Mouse (Mus musculus) limb, embryonic 12.5 days (tissue): ENCODE results near the gene Mepe. TPM values are rescaled to one million over a fixed set of nuclear protein-coding genes. Genes with fewer than 3 reads are reported as not detected.

Experiments
- ATAC-seq: fragments of 200-750 bp; cut with Nextera tagmentation; 2 replicates; pipeline ENCODE4 v1.8.0; 2017; ENCODE audit warnings: low read depth, moderate TSS enrichment; ENCODE audit not compliant: insufficient number of reproducible peaks, insufficient read depth, low FRiP score, low TSS enrichment
- H3K27ac ChIP-seq: fragments of 300-500 bp; sonication (generic); 2 replicates; pipeline ENCODE4 v1.5.1; 2016; ENCODE audit warnings: mild to moderate bottlenecking, moderate library complexity
- H3K27me3 ChIP-seq: fragments of 300-500 bp; sonication (generic); 2 replicates; pipeline ENCODE4 v1.6.1; 2016; ENCODE audit warnings: mild to moderate bottlenecking, moderate library complexity
- H3K36me3 ChIP-seq: fragments of 300-500 bp; sonication (generic); 2 replicates; pipeline ENCODE4 v1.6.1; 2016; ENCODE audit warnings: mild to moderate bottlenecking, moderate library complexity
- H3K4me1 ChIP-seq: fragments of 300-500 bp; sonication (generic); replicated peaks from 2 replicates; pipeline ENCODE4 v1.6.1; 2016
- H3K4me2 ChIP-seq: fragments of 300-500 bp; sonication (generic); 2 replicates; pipeline ENCODE4 v1.6.1; 2016; ENCODE audit warnings: mild to moderate bottlenecking, moderate library complexity
- H3K4me3 ChIP-seq: fragments of 300-500 bp; sonication (generic); replicated peaks from 2 replicates; pipeline ENCODE4 v1.5.1; 2016; ENCODE audit warnings: mild to moderate bottlenecking
- H3K9ac ChIP-seq: fragments of 300-500 bp; sonication (generic); replicated peaks from 2 replicates; pipeline ENCODE4 v1.6.1; 2016; ENCODE audit warnings: mild to moderate bottlenecking, moderate library complexity
- H3K9me3 ChIP-seq: fragments of 300-500 bp; sonication (generic); 2 replicates; pipeline ENCODE4 v1.6.1; 2016; ENCODE audit warnings: mild to moderate bottlenecking, moderate library complexity
- WGBS: fragments of 180-500 bp; shearing (Covaris S2); methylation state at CpG from one replicate; pipeline ENCODE4 v1.1.7; 2016; 5-methylcytosine and 5-hydroxymethylcytosine counted together
- polyA plus RNA-seq: library from polyadenylated mRNA; unstranded; fragments of >200 nt; fragmentation: Nextera tagmentation; extraction: Ambion mirVana; gene quantifications from 2 replicates; pipeline ENCODE4 v1.2.1, GENCODE M21; 2016

Gene Mepe
- not detected in 2 replicates for polyA plus RNA-seq

DNA sequence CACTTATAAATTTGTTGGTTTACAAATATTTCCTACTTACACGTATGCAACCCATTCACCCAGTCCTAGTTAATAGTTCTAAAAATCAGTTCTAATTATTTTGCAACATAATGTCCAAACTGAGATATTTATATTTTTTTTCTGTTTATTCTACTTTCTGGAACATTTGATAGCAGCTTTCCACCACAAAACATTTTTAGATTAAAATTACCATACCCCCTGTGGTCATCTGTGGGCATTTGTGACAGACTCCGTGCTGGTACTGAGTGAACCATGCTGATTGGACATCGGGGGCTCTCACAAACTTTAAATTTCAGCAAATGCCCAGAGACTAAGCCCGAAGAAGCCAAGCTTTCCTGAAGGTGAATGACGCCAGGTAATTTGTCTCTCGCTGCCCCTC lies at the start of gene Mepe:
TSS of gene Mepe (plus strand) at position 301 of the 400 bp plus-strand sequence.
- ATAC-seq, result no peak
- H3K9ac ChIP-seq, result no peak within 1 kb of the TSS
- 86% methylated on average over 6 of the region's 6 CpGs for WGBS
- H3K4me3 ChIP-seq, result no peak within 1 kb of the TSS
- H3K27me3 ChIP-seq, result no peaks in the 10 kb centered on the region
- H3K27ac ChIP-seq, result no peak within 1 kb of the TSS
- no peaks in the 10 kb centered on the region for H3K36me3 ChIP-seq
- no peaks in the 10 kb centered on the region for H3K9me3 ChIP-seq
- H3K4me1 ChIP-seq, result no peaks in the 10 kb centered on the region
- H3K4me2 ChIP-seq, result no peak within 1 kb of the TSS

DNA sequence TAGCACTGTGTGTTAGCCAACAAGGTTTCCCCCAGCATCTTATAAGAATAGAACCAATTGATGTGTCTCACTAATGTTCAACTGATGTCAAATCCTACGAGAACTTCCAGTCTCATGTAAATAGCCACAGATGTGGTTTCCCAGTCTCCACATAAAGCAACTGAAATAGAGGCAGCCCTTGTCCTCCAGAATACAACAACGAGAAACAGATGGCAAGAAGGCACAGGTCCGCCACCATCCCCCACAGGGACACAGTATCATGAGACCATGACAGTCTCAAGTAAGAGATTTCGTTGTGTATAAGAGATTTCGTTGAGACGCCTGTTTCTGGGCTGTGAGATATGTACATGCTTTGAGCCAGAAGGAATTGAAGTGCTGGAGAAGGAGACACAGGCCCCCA lies 30.9 kb upstream of the Mepe start:
- Histone ChIP-seq H3K9me3 (no peaks in the 10 kb centered on the region), H3K4me1 (no peaks in the 10 kb centered on the region), H3K4me2 (no peak overlapping the region), H3K27ac (no peak overlapping the region), H3K4me3 (no peak overlapping the region), H3K27me3 (no peaks in the 10 kb centered on the region), H3K36me3 (no peaks in the 10 kb centered on the region), H3K9ac (no peak overlapping the region)
- ATAC-seq, result no peak
- 50% methylated on average over 6 of the region's 6 CpGs for WGBS

DNA sequence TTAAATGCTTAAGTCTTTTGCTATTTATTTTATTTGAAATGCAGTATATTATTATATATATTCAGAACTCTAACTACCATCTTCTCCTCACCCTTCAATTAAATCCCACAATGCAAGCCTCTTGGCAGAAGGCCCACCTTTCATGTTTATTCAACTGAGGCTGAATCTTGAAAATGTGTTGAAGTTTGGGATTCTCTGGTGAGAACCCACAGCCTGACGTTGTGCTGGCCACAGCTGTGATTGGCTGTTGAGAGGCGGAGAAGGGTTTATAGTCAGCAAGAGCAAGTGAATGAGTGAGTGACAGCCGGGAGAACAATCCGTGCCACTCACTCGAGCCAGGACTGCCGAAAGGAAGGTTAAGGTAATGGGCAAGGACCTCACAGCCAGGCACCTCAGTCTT lies 26.1 kb upstream of the Mepe start, which contains the start of gene Ibsp:
TSS of gene Ibsp (plus strand) at position 178 of the 400 bp plus-strand sequence.
- H3K4me2 ChIP-seq, result no peak within 1 kb of the TSS
- no peak within 1 kb of the TSS for H3K9ac ChIP-seq
- 73% methylated on average over 6 of the region's 6 CpGs for WGBS
- no peak within 1 kb of the TSS for H3K27ac ChIP-seq
- H3K36me3 ChIP-seq, result no peaks in the 10 kb centered on the region
- H3K4me3 ChIP-seq, result no peak within 1 kb of the TSS
- no peak for ATAC-seq
- no peaks in the 10 kb centered on the region for H3K9me3 ChIP-seq
- no peaks in the 10 kb centered on the region for H3K4me1 ChIP-seq
- no peaks in the 10 kb centered on the region for H3K27me3 ChIP-seq

DNA sequence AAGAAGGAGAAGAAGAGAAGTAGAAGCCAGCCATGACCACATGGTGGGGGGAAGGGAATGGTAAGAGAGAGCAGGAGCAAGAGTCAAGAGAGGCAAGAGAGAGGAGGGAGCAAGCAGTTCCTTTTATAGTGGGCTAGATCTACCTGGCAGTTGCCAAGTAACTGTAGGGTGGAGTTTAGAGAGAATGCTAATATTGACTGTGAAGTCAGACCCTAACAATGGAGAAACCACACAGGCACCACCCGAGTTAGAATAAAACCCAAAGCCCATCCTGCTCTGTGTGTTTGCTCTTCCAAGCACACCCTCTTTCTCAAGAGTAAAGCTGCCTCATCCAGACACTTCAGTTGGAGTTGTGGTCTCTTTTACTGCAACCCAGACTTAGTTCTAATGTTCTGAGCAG lies 11.1 kb upstream of the Mepe start:
- Histone ChIP-seq H3K4me2 (no peak overlapping the region), H3K4me1 (no peaks in the 10 kb centered on the region), H3K36me3 (no peaks in the 10 kb centered on the region), H3K9ac (no peak overlapping the region), H3K27me3 (no peaks in the 10 kb centered on the region), H3K4me3 (no peak overlapping the region), H3K9me3 (no peaks in the 10 kb centered on the region), H3K27ac (no peak overlapping the region)
- ATAC-seq, result no peak
- 75% methylated on average over 1 of the region's 1 CpGs for WGBS

DNA sequence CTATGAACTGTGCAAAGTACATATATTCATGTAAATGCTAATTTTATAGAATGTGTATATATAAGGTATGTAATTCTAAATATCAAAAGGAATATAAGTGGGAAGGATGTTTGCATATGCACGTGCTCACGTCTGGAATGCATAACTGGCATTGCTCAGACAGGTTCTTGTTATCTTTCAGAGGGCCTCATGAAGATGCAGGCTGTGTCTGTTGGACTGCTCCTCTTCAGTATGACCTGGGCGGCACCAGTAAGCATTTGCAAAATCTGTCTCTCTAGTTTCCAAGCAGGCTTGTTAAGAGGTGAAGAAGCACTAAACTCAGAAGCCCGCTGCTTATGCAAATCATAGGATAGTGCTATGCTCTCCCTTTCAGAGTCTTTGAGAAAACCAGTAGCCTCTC lies 1.8 kb downstream of the Mepe start:
- 0 out of 2 replicates have a peak, but pooled peaks cover 5% of the 10 kb centered on the region for H3K9me3 ChIP-seq
- H3K9ac ChIP-seq, result no peak overlapping the region
- no peaks in the 10 kb centered on the region for H3K36me3 ChIP-seq
- H3K27ac ChIP-seq, result no peak overlapping the region
- ATAC-seq, result no peak
- H3K4me1 ChIP-seq, result no peaks in the 10 kb centered on the region
- H3K4me3 ChIP-seq, result no peak overlapping the region
- WGBS, result 77% methylated on average over 4 of the region's 4 CpGs
- H3K4me2 ChIP-seq, result no peak overlapping the region
- H3K27me3 ChIP-seq, result peaks cover 9% of the 10 kb centered on the region

DNA sequence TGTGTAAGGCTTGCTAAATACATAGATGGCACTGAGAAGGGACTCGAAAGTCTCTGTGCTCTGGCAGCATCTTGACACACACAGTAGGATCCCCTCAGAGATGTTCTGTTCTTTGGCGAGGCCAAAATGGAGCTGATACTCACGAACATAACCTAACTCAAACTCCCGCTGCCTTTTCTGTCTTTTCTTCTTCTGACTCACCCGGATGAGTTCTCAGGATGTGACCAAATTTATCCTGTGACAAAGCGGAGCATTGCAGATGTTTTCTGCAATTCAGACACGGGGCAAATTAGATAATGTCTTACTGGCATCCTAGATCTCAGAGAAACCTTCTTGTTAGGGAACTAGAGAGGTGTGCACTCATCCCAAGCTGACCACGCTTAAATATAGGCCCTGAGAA lies 2.3 kb downstream of the Mepe start:
- Histone ChIP-seq H3K9ac (no peak overlapping the region), H3K4me3 (no peak overlapping the region), H3K27ac (no peak overlapping the region), H3K9me3 (0 out of 2 replicates have a peak, but pooled peaks cover 5% of the 10 kb centered on the region), H3K4me2 (no peak overlapping the region), H3K36me3 (no peaks in the 10 kb centered on the region), H3K27me3 (peaks cover 9% of the 10 kb centered on the region), H3K4me1 (no peaks in the 10 kb centered on the region)
- no peak for ATAC-seq
- 78% methylated on average over 8 of the region's 8 CpGs for WGBS

DNA sequence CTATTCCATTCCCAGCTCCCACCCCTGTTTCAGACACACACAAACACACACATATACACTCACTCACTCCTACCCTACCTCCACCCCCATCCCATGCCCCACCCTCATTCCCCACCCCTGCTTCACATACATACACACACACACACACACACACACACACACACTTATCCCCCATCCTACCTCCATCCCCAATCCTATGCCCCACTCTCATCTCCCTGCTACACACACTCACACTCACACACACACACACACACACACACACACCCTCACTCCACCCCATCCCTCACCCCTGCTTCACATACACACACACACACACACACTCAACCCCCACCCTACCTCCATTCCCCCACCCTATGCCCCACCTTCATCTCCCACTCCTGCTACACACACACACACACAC lies 2.7 kb downstream of the Mepe start:
- 0 out of 2 replicates have a peak overlapping the region, but pooled peaks have one; percentile 12 for H3K9ac ChIP-seq
- no peak overlapping the region for H3K27ac ChIP-seq
- 0 out of 2 replicates have a peak, but pooled peaks cover 5% of the 10 kb centered on the region for H3K9me3 ChIP-seq
- no peak overlapping the region for H3K4me2 ChIP-seq
- peaks cover 9% of the 10 kb centered on the region for H3K27me3 ChIP-seq
- no peak for ATAC-seq
- H3K36me3 ChIP-seq, result no peaks in the 10 kb centered on the region
- H3K4me3 ChIP-seq, result no peak overlapping the region
- H3K4me1 ChIP-seq, result no peaks in the 10 kb centered on the region

DNA sequence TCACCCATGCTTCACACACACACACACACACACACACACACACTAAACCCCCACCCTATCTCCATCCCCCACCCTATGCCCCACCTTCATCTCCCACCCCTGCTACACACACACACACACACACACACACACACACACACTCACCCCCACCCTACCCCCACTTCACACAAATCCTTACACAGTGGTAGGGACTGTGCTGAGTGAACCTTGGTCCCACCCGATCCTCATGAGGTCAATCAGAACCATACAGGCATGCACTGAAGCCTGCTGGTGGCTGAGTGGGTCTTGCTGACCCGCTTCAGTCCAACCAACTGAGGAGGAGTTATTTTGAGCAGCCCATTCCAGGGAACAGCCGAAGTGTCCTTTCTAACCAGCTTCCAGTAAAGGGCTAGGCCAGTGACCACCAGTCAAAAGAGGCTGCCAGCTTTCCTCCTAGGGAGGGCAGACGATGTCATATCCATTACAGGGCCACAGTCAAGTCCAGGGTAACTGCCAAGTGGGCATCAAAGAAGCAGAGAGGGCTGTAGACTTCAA lies 3.3 kb downstream of the Mepe start:
- H3K4me3 ChIP-seq, result no peak overlapping the region
- H3K9me3 ChIP-seq, result 0 out of 2 replicates have a peak, but pooled peaks cover 5% of the 10 kb centered on the region
- H3K4me2 ChIP-seq, result no peak overlapping the region
- H3K36me3 ChIP-seq, result no peaks in the 10 kb centered on the region
- peak; percentile 68; the same call in 1 of the 2 replicates for ATAC-seq
- no peak overlapping the region for H3K27ac ChIP-seq
- 0 out of 2 replicates have a peak overlapping the region, but pooled peaks have one; percentile 12 for H3K9ac ChIP-seq
- 81% methylated on average over 4 of the region's 4 CpGs for WGBS
- peaks cover 9% of the 10 kb centered on the region for H3K27me3 ChIP-seq
- no peaks in the 10 kb centered on the region for H3K4me1 ChIP-seq

DNA sequence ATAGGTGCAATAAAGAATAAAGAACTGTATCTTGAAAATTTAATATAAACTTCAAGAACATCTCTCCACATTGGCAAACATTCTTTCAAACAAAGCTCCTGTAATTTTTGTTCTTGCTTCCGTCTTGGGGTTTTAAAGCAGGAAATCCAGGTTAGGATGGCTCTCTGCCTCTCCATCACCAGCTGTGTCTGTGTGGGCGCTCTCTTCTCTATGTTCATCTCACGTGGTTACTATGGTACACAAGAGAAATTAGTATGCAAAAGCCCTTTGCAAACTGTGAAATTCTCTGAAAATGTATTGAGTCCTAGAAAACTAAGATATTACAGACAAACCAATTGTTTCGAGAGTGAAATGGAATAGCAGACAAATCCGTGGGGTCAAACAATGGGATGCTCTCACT lies 4.3 kb downstream of the Mepe start:
- no peak overlapping the region for H3K4me2 ChIP-seq
- H3K4me1 ChIP-seq, result no peaks in the 10 kb centered on the region
- H3K9me3 ChIP-seq, result 0 out of 2 replicates have a peak, but pooled peaks cover 5% of the 10 kb centered on the region
- no peak for ATAC-seq
- H3K4me3 ChIP-seq, result no peak overlapping the region
- no peak overlapping the region for H3K9ac ChIP-seq
- H3K27ac ChIP-seq, result no peak overlapping the region
- peaks cover 9% of the 10 kb centered on the region for H3K27me3 ChIP-seq
- no peaks in the 10 kb centered on the region for H3K36me3 ChIP-seq
- WGBS, result 85% methylated on average over 5 of the region's 5 CpGs

DNA sequence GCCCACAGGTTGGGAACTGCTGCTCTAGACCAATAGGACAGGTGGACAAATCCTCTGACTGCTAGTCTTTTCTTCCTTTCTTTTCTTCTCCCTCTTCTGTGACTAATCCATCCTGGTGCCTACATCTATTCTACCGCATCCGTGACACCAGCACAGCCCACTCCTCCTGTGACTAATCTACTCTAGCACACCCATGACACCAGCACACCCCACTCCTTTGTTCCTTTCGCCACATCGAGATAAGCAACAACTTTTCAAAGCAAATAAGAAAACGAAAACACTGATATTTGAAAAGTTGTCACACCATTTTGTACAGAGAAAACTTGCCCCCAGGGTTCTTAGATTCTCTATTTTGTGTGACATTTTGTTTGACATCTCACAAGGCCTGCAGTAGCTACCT lies 5.0 kb downstream of the Mepe start:
- Histone ChIP-seq H3K4me1 (no peaks in the 10 kb centered on the region), H3K4me2 (no peak overlapping the region), H3K36me3 (no peaks in the 10 kb centered on the region), H3K9ac (no peak overlapping the region), H3K27me3 (peaks cover 9% of the 10 kb centered on the region), H3K4me3 (no peak overlapping the region), H3K9me3 (0 out of 2 replicates have a peak, but pooled peaks cover 5% of the 10 kb centered on the region), H3K27ac (no peak overlapping the region)
- WGBS, result 81% methylated on average over 5 of the region's 5 CpGs
- ATAC-seq, result no peak

DNA sequence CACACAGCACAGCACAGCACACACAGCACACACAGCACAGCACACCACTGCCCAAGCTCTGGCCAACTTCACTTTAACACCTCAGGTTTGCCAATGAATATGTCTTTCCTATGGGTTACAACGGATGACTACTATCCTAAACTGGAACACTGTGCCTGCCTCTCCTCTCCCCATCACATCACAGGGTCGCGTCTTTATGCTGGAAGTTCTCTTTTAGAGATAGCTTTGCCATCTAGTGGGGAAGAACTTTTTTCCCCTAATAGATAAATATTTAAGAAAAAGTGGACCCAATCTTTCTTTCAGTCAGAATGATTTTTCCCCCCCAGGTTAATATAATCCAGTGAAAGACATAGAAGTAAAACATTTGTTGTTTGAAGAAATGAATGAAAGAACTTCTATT lies 7.2 kb downstream of the Mepe start:
- Histone ChIP-seq H3K27ac (no peak overlapping the region), H3K4me3 (no peak overlapping the region), H3K4me2 (no peak overlapping the region), H3K4me1 (no peaks in the 10 kb centered on the region), H3K9me3 (0 out of 2 replicates have a peak, but pooled peaks cover 5% of the 10 kb centered on the region), H3K9ac (no peak overlapping the region), H3K27me3 (peaks cover 12% of the 10 kb centered on the region), H3K36me3 (no peaks in the 10 kb centered on the region)
- 71% methylated on average over 3 of the region's 3 CpGs for WGBS
- ATAC-seq, result no peak

DNA sequence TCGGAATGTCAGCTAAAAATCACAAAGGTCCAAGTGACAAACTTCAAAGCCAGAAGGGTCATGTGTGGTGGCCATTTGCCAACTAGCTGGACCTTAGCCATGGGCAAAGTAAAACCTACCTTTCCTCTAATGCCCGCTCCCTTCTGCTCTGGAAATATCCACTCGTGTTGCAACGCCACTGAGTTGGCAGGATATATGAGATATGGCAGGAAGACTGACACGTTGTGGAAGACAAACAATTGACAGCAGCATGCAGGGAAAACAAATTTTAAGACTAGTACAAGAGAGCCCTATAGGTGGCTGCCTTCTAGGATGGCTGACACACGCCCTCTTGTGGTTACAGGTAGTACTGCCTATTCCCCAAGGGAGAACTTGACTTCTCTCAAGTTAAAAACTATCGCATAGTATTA lies 8.1 kb downstream of the Mepe start:
- H3K4me3 ChIP-seq, result no peak overlapping the region

More for the DNA sequence above, 8.1 kb downstream of the Mepe start:
- no peak for ATAC-seq
- 50% methylated on average over 7 of the region's 7 CpGs for WGBS
- Histone ChIP-seq H3K9me3 (0 out of 2 replicates have a peak, but pooled peaks cover 5% of the 10 kb centered on the region), H3K9ac (no peak overlapping the region), H3K4me1 (no peaks in the 10 kb centered on the region), H3K27me3 (peaks cover 12% of the 10 kb centered on the region), H3K4me2 (no peak overlapping the region), H3K36me3 (no peaks in the 10 kb centered on the region), H3K27ac (no peak overlapping the region)
